Mouse (Mus musculus): ENCODE measurements around the gene Oscp1. TPM values are rescaled to one million over a fixed set of nuclear protein-coding genes. Genes with fewer than 3 reads are reported as not detected.

Gene Oscp1
- total and polyA plus RNA-seq, 3 experiments, result 3.9 to 6.7 (median 5.0) TPM

DNA sequence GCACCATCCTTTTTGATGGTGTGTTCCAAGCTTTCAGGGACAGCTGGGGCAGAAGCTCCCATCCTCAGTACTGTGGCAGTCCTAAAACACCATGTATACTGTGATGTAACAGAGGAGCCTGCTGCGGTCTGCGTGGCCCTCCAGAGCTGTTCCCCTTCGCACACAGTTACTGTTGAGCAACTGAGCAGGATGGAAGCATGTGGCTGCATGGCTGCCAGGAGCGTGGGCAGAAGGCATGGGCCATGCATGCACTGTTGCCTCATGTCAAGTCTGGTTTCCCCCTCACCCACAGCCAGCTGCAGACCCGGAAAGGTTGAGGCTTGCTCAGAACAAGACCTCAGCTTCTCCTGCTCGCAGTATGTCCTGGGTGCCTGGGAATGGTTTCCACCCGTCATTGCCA lies 6.9 kb downstream of the Oscp1 start:
- peaks cover 6 to 10% of the 10 kb centered on the region in 2 experiments; a peak in 3 of 4 replicates for H3K4me1 ChIP-seq (ENCODE audit: control insufficient read depth in 1 of 2, insufficient read depth in 2 of 2)
- H3K9me3 ChIP-seq (replicated peaks; ENCODE audit: low read length), result peaks cover 3% of the 10 kb centered on the region
- no peak overlapping the region for H3K4me3 ChIP-seq (replicated peaks in 1 of 3; ENCODE audit: low read depth in 2 of 3, low read length in 2 of 3, poor library complexity in 1 of 3)
- no peaks in the 10 kb centered on the region for H3K36me3 ChIP-seq (replicated peaks in 1 of 2; ENCODE audit: control insufficient read depth in 1 of 2, insufficient read depth in 1 of 2, low read length in 1 of 2)
- H3K27me3 ChIP-seq (replicated peaks), result no peaks in the 10 kb centered on the region
- no peak for DNase-seq (ENCODE audit: extremely low read depth)
- no peak overlapping the region for H3K27ac ChIP-seq (ENCODE audit: insufficient read depth, low read depth)
- TF ChIP-seq BHLHE40 (IDR thresholded peaks at IDR 0.05; ENCODE audit: low read depth, low read length), result no peak
- H3K4me2 ChIP-seq (ENCODE audit: insufficient read depth, low read depth, poor library complexity, severe bottlenecking), result no peak overlapping the region
- dilution Hi-C loops (cut with MboI; ENCODE audit: extremely low pct_ligation_motif_present, extremely low pct_unique_long_range_greater_than_20kb, low sequenced_read_pairs) (no loop called here), in situ Hi-C loops (cut with MboI; ENCODE audit: low pct_ligation_motif_present, low pct_unique_long_range_greater_than_20kb, low sequenced_read_pairs) (no loop called here)
- no peaks in the 10 kb centered on the region for H3K79me2 ChIP-seq (replicated peaks; ENCODE audit: control insufficient read depth, extremely low read depth, insufficient read depth, poor library complexity, severe bottlenecking)
- no peak overlapping the region for H3K9ac ChIP-seq (ENCODE audit: insufficient read depth, low read depth)

GRCm38 (mm10) chr4:126067401-126068077 lies 9.2 kb downstream of the Oscp1 start:
- TF ChIP-seq ZNF384 (IDR thresholded peaks at IDR 0.05; ENCODE audit: low read depth, low read length) (no peak), ZMIZ1 (IDR thresholded peaks at IDR 0.05; ENCODE audit: low read depth, low read length) (no peak), GABPA (IDR thresholded peaks at IDR 0.05; ENCODE audit: insufficient replicate concordance, low read depth, low read length) (no peak), PAX5 (IDR thresholded peaks at IDR 0.05; ENCODE audit: low read length) (no peak), HCFC1 (IDR thresholded peaks at IDR 0.05; ENCODE audit: low read depth, low read length) (no peak), ZC3H11A (IDR thresholded peaks at IDR 0.05; ENCODE audit: low read depth, low read length) (no peak), MYC (IDR thresholded peaks at IDR 0.05; ENCODE audit: low read depth, low read length) (no peak), MAX (IDR thresholded peaks at IDR 0.05; ENCODE audit: low read length) (no peak), TCF12 (IDR thresholded peaks at IDR 0.05; ENCODE audit: low read depth, low read length) (no peak), BHLHE40 (IDR thresholded peaks at IDR 0.05; ENCODE audit: low read depth, low read length) (no peak), CTCF (conservative IDR thresholded peaks at IDR 0.05 in 1 of 2, IDR thresholded peaks at IDR 0.05 in 1 of 2; ENCODE audit: low read depth in 2 of 2, low read length in 2 of 2) (no peak), E2F4 (IDR thresholded peaks at IDR 0.05; ENCODE audit: insufficient replicate concordance, low read depth, low read length) (no peak), CHD2 (IDR thresholded peaks at IDR 0.05; ENCODE audit: low read length) (no peak), NRF1 (IDR thresholded peaks at IDR 0.05; ENCODE audit: low read depth, low read length) (no peak), NELFE (IDR thresholded peaks at IDR 0.05; ENCODE audit: low read depth, low read length) (no peak), USF2 (conservative IDR thresholded peaks at IDR 0.05; ENCODE audit: low read depth, low read length) (no peak), MEF2A (IDR thresholded peaks at IDR 0.05; ENCODE audit: borderline replicate concordance, low read depth, low read length) (no peak)
- H3K27ac ChIP-seq (ENCODE audit: insufficient read depth, low read depth), result no peak overlapping the region
- H3K9ac ChIP-seq (ENCODE audit: insufficient read depth, low read depth), result no peak overlapping the region
- peaks cover 3% of the 10 kb centered on the region for H3K9me3 ChIP-seq (replicated peaks; ENCODE audit: low read length)
- no peak overlapping the region for H3K4me3 ChIP-seq (replicated peaks in 1 of 3; ENCODE audit: low read depth in 2 of 3, low read length in 2 of 3, poor library complexity in 1 of 3)
- no peaks in the 10 kb centered on the region for H3K27me3 ChIP-seq (replicated peaks)
- no peaks in the 10 kb centered on the region for H3K79me2 ChIP-seq (replicated peaks; ENCODE audit: control insufficient read depth, extremely low read depth, insufficient read depth, poor library complexity, severe bottlenecking)
- peaks cover 5 to 10% of the 10 kb centered on the region in 2 experiments; a peak in 3 of 4 replicates for H3K4me1 ChIP-seq (ENCODE audit: control insufficient read depth in 1 of 2, insufficient read depth in 2 of 2)
- no peaks in the 10 kb centered on the region for H3K36me3 ChIP-seq (replicated peaks in 1 of 2; ENCODE audit: control insufficient read depth in 1 of 2, insufficient read depth in 1 of 2, low read length in 1 of 2)
- in situ Hi-C loops (cut with MboI; ENCODE audit: low pct_ligation_motif_present, low pct_unique_long_range_greater_than_20kb, low sequenced_read_pairs) (no loop called here), dilution Hi-C loops (cut with MboI; ENCODE audit: extremely low pct_ligation_motif_present, extremely low pct_unique_long_range_greater_than_20kb, low sequenced_read_pairs) (no loop called here)
- DNase-seq (ENCODE audit: extremely low read depth), result no peak
- no peak overlapping the region for H3K4me2 ChIP-seq (ENCODE audit: insufficient read depth, low read depth, poor library complexity, severe bottlenecking)
